In the genomic region with DNA sequence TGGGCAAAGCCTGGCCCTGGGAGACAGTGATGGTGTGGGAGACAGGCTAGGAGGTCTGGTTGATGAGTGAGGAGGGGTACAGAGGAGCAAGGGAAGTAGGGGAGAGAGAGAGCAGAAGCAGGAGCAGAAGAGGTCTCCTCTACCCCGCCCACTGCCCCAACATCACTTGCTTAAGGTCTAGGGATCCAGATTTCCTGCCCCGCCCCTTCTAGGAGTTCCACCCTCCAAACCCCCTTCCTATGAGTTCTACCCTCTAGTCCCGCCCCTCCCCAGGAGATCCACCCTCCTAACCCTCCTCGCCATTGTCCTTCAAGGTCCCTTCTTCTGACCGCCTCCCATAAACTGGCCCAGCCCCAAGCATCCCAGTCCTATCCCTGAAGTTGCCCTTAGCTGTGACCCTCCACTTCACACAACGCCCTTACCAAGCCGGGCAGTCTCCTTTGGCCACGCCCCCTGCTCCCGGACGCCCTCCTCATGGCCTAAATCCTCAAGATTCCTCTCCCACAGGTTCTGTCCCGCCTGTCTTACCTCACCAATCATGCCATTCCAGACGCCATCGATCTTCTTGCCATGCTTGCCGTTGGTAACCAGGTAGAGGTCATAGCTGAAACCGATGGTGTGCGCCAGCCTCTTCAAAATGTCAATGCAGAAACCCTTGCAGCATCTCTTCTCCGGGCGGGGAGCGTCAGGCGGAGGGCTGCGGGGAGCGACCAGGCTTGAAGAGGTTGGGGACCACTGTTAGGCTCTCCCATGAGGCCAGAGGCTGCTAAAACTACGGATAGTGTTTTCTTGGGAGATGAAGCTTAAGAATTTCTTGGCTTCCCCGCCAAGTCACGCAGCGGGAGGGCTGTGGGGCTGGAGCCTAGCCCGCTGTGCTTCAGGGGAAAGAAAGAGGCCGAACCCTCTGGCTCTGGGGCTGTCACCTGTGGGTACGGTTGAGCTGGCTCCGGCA, we compare ENCODE assay signal across 8 mouse cellular contexts. TPM values are rescaled to one million over a fixed set of nuclear protein-coding genes. Genes with fewer than 3 reads are reported as not detected.
A peak's percentile ranks its signal among the peaks of the same experiment; 100 is the strongest.
DNase-seq lines count a peak whose midpoint lies in the region; ATAC-seq and TF ChIP-seq lines count a peak whose summit lies in the region.

No protein-coding gene starts in this region.

- no peaks in the 10 kb centered on the region for H3K4me1 ChIP-seq in brown adipose tissue, adult 24 weeks (ENCODE audit: control insufficient read depth, insufficient read depth, insufficient read length, low read length)
- peaks cover 5% of the 10 kb centered on the region; the same call in 1 of the 2 replicates for H3K4me1 ChIP-seq in forebrain, postnatal 0 days (ENCODE audit: insufficient read depth)
- peaks cover 17% of the 10 kb centered on the region for H3K4me1 ChIP-seq in limb, embryonic 15.5 days
- no peaks in the 10 kb centered on the region for H3K4me1 ChIP-seq in neural tube, embryonic 11.5 days (ENCODE audit: control insufficient read depth, insufficient read depth, low read length)

- no peak overlapping the region for H3K27ac ChIP-seq in brown adipose tissue, adult 24 weeks (replicated peaks; ENCODE audit: low read depth, low read length)
- no peak overlapping the region for H3K27ac ChIP-seq in forebrain, postnatal 0 days (ENCODE audit: low read depth, low read length)
- H3K27ac ChIP-seq in limb, embryonic 15.5 days = no peak overlapping the region
- H3K27ac ChIP-seq in neural tube, embryonic 11.5 days (ENCODE audit: low read depth, low read length) = no peak overlapping the region

- H3K4me2 ChIP-seq in forebrain, postnatal 0 days (ENCODE audit: low read depth) = peak overlapping the region; percentile 53
- peak overlapping the region; percentile 67 for H3K4me2 ChIP-seq in limb, embryonic 15.5 days
- peak overlapping the region; percentile 54 for H3K4me2 ChIP-seq in neural tube, embryonic 11.5 days (ENCODE audit: low read depth)

- no peak for ATAC-seq in CD4-positive, CD25-positive, alpha-beta regulatory T cell, adult 4 months
- peak; percentile 39; the same call in 1 of the 2 replicates for ATAC-seq in forebrain, postnatal 0 days
- ATAC-seq in limb, embryonic 15.5 days (ENCODE audit: insufficient number of reproducible peaks, low FRiP score, low TSS enrichment, low read depth) = no peak; the same call in 1 of the 2 replicates
- no peak for ATAC-seq in neural tube, embryonic 11.5 days (ENCODE audit: insufficient read depth, low FRiP score, low TSS enrichment)

- WGBS in forebrain, postnatal 0 days = 9% methylated on average over 30 of the region's 30 CpGs
- 2% methylated on average over 29 of the region's 30 CpGs for WGBS in limb, embryonic 15.5 days
- 2% methylated on average over 30 of the region's 30 CpGs for WGBS in neural tube, embryonic 11.5 days

- DNase-seq in CD4-positive, CD25-positive, alpha-beta regulatory T cell, adult 2 months (ENCODE audit: low read depth, low spot score) = peak; percentile 22
- DNase-seq in forebrain, postnatal 0 days = peak; percentile 49
- no peak for DNase-seq in neural tube, embryonic 11.5 days (ENCODE audit: low spot score)
- DNase-seq in thymus, postnatal 25 days = no peak
- DNase-seq in frontal cortex, adult 2 months (ENCODE audit: extremely low spot score in 1 of 2, low spot score in 1 of 2) = no peak

- no peaks in the 10 kb centered on the region; the same call in 1 of the 2 replicates for H3K36me3 ChIP-seq in forebrain, postnatal 0 days (ENCODE audit: insufficient read depth)
- H3K36me3 ChIP-seq in limb, embryonic 15.5 days = no peaks in the 10 kb centered on the region
- no peaks in the 10 kb centered on the region for H3K36me3 ChIP-seq in neural tube, embryonic 11.5 days (ENCODE audit: control insufficient read depth, insufficient read depth, low read length)

- H3K9me3 ChIP-seq in forebrain, postnatal 0 days (ENCODE audit: low read length) = no peaks in the 10 kb centered on the region
- no peaks in the 10 kb centered on the region for H3K9me3 ChIP-seq in limb, embryonic 15.5 days
- H3K9me3 ChIP-seq in neural tube, embryonic 11.5 days (ENCODE audit: control insufficient read depth, low read length) = no peaks in the 10 kb centered on the region

- TF ChIP-seq CTCF in forebrain, postnatal 0 days (IDR thresholded peaks at IDR 0.05; ENCODE audit: low read depth) = no peak

- H3K9ac ChIP-seq in forebrain, postnatal 0 days = peak overlapping the region; percentile 45
- H3K9ac ChIP-seq in limb, embryonic 15.5 days = peak overlapping the region; percentile 20; the same call in 1 of the 2 replicates
- H3K9ac ChIP-seq in neural tube, embryonic 11.5 days (ENCODE audit: low read length) = peak overlapping the region; percentile 42

- H3K4me3 ChIP-seq in brown adipose tissue, adult 24 weeks (ENCODE audit: insufficient read depth, low read depth, low read length) = peak overlapping the region; percentile 27
- H3K4me3 ChIP-seq in forebrain, postnatal 0 days (ENCODE audit: low read depth, low read length) = peak overlapping the region; percentile 35
- H3K4me3 ChIP-seq in limb, embryonic 15.5 days = peak overlapping the region; percentile 42
- peak overlapping the region; percentile 31 for H3K4me3 ChIP-seq in neural tube, embryonic 11.5 days (ENCODE audit: low read depth, low read length)

- H3K27me3 ChIP-seq in forebrain, postnatal 0 days (ENCODE audit: insufficient read depth, low read length) = no peaks in the 10 kb centered on the region; the same call in none of the 2 replicates
- peaks cover 39% of the 10 kb centered on the region for H3K27me3 ChIP-seq in limb, embryonic 15.5 days
- H3K27me3 ChIP-seq in neural tube, embryonic 11.5 days (ENCODE audit: control insufficient read depth, insufficient read depth, low read length) = peaks cover 10% of the 10 kb centered on the region; the same call in 1 of the 2 replicates

RNA-seq across cellular contexts. Expression of a gene that starts 15.3 kb away (rescaled TPM):
- 10 to 100 TPM; 21.2 to 27.0 TPM for polyA plus RNA-seq in CD4-positive, CD25-positive, alpha-beta regulatory T cell, adult 4 months (2017; shearing (Covaris generic))
- 95.6 and 96.1 TPM in 2 replicates for polyA plus RNA-seq in brown adipose tissue, adult 24 weeks (2012; ENCODE audit: insufficient read depth, insufficient read length, missing spikeins)
- 129 TPM in 2 replicates for total RNA-seq in forebrain, postnatal 0 days (2014; rRNA removed)
- polyA plus RNA-seq in forebrain, postnatal 0 days (2015; fragmentation: Nextera tagmentation; extraction: Ambion mirVana) = 45.8 and 49.6 TPM in 2 replicates
- 79.4 and 97.8 TPM in 2 replicates for polyA plus RNA-seq in limb, embryonic 15.5 days (2015; fragmentation: Nextera tagmentation; extraction: Ambion mirVana)
- polyA plus RNA-seq in neural tube, embryonic 11.5 days (2014; fragmentation: Nextera tagmentation; extraction: Ambion mirVana) = 75.4 and 86.4 TPM in 2 replicates
- 95.1 and 121 TPM in 2 replicates for polyA plus RNA-seq in frontal cortex, adult 2 months (2012; rRNA removed)

RNA-seq across cellular contexts. Expression of a gene that starts 21.0 kb away (rescaled TPM):
- polyA plus RNA-seq in CD4-positive, CD25-positive, alpha-beta regulatory T cell, adult 4 months (2017; shearing (Covaris generic)) = under 1 TPM in 1 of 2 experiments, not detected in 1; 0.23 TPM
- not detected in 2 replicates for polyA plus RNA-seq in brown adipose tissue, adult 24 weeks (2012; ENCODE audit: insufficient read depth, insufficient read length, missing spikeins)
- total RNA-seq in forebrain, postnatal 0 days (2014; rRNA removed) = 9.0 and 12.9 TPM in 2 replicates
- 1.9 and 3.4 TPM in 2 replicates for polyA plus RNA-seq in forebrain, postnatal 0 days (2015; fragmentation: Nextera tagmentation; extraction: Ambion mirVana)
- 0.48 and 0.68 TPM in 2 replicates for polyA plus RNA-seq in limb, embryonic 15.5 days (2015; fragmentation: Nextera tagmentation; extraction: Ambion mirVana)
- 0.37 and 0.73 TPM in 2 replicates for polyA plus RNA-seq in neural tube, embryonic 11.5 days (2014; fragmentation: Nextera tagmentation; extraction: Ambion mirVana)
- polyA plus RNA-seq in frontal cortex, adult 2 months (2012; rRNA removed) = 15.5 and 17.7 TPM in 2 replicates

RNA-seq across cellular contexts. Expression of a gene that starts 26.5 kb away (rescaled TPM):
- polyA plus RNA-seq in CD4-positive, CD25-positive, alpha-beta regulatory T cell, adult 4 months (2017; shearing (Covaris generic)) = 10 to 100 TPM; 26.2 to 36.3 TPM
- 5.5 and 6.6 TPM in 2 replicates for polyA plus RNA-seq in brown adipose tissue, adult 24 weeks (2012; ENCODE audit: insufficient read depth, insufficient read length, missing spikeins)
- 39.3 and 41.8 TPM in 2 replicates for total RNA-seq in forebrain, postnatal 0 days (2014; rRNA removed)
- polyA plus RNA-seq in forebrain, postnatal 0 days (2015; fragmentation: Nextera tagmentation; extraction: Ambion mirVana) = 55.9 and 60.7 TPM in 2 replicates
- polyA plus RNA-seq in limb, embryonic 15.5 days (2015; fragmentation: Nextera tagmentation; extraction: Ambion mirVana) = 56.3 and 59.3 TPM in 2 replicates
- 69.8 and 76.5 TPM in 2 replicates for polyA plus RNA-seq in neural tube, embryonic 11.5 days (2014; fragmentation: Nextera tagmentation; extraction: Ambion mirVana)
- 17.9 TPM in 2 replicates for polyA plus RNA-seq in frontal cortex, adult 2 months (2012; rRNA removed)

RNA-seq across cellular contexts. Expression of a gene that starts 32.6 kb away (rescaled TPM):
- polyA plus RNA-seq in CD4-positive, CD25-positive, alpha-beta regulatory T cell, adult 4 months (2017; shearing (Covaris generic)) = not detected
- polyA plus RNA-seq in brown adipose tissue, adult 24 weeks (2012; ENCODE audit: insufficient read depth, insufficient read length, missing spikeins) = 1.1 TPM in 1 of 2 replicates, not detected in the other
- 0.54 and 1.00 TPM in 2 replicates for total RNA-seq in forebrain, postnatal 0 days (2014; rRNA removed)
- polyA plus RNA-seq in forebrain, postnatal 0 days (2015; fragmentation: Nextera tagmentation; extraction: Ambion mirVana) = 0.48 and 1.1 TPM in 2 replicates
- 1.4 and 1.5 TPM in 2 replicates for polyA plus RNA-seq in limb, embryonic 15.5 days (2015; fragmentation: Nextera tagmentation; extraction: Ambion mirVana)
- 0.88 and 1.4 TPM in 2 replicates for polyA plus RNA-seq in neural tube, embryonic 11.5 days (2014; fragmentation: Nextera tagmentation; extraction: Ambion mirVana)
- polyA plus RNA-seq in frontal cortex, adult 2 months (2012; rRNA removed) = 2.1 and 2.6 TPM in 2 replicates

RNA-seq across cellular contexts. Expression of a gene that starts 39.3 kb away (rescaled TPM):
- not detected for polyA plus RNA-seq in CD4-positive, CD25-positive, alpha-beta regulatory T cell, adult 4 months (2017; shearing (Covaris generic))
- polyA plus RNA-seq in brown adipose tissue, adult 24 weeks (2012; ENCODE audit: insufficient read depth, insufficient read length, missing spikeins) = not detected in 2 replicates
- total RNA-seq in forebrain, postnatal 0 days (2014; rRNA removed) = 0.31 TPM in 1 of 2 replicates, not detected in the other
- 0.40 TPM in 2 replicates for polyA plus RNA-seq in forebrain, postnatal 0 days (2015; fragmentation: Nextera tagmentation; extraction: Ambion mirVana)
- 0.49 and 0.86 TPM in 2 replicates for polyA plus RNA-seq in limb, embryonic 15.5 days (2015; fragmentation: Nextera tagmentation; extraction: Ambion mirVana)
- 0.59 and 0.82 TPM in 2 replicates for polyA plus RNA-seq in neural tube, embryonic 11.5 days (2014; fragmentation: Nextera tagmentation; extraction: Ambion mirVana)
- polyA plus RNA-seq in frontal cortex, adult 2 months (2012; rRNA removed) = 0.15 TPM in 1 of 2 replicates, not detected in the other

Comparison
In these comparisons a context has a peak if more than half of its experiments do, and no peak if none do; other contexts are left out.
1. DNase-seq: peak in CD4-positive, CD25-positive, alpha-beta regulatory T cell, adult 2 months (single experiment) and forebrain, postnatal 0 days (single experiment); none in neural tube, embryonic 11.5 days (single experiment), thymus, postnatal 25 days (single experiment) and frontal cortex, adult 2 months (0 of 2).
2. Peak in every context shown above with its lines, with median percentiles within 50 percentile points of each other: H3K4me3 ChIP-seq, H3K4me2 ChIP-seq and H3K9ac ChIP-seq.